Mouse (Mus musculus) adipocyte (in vitro differentiated cells): ENCODE measurements around the gene Agap1.

ENCODE experiments used
- DNase-seq: peaks from one replicate; pipeline ENCODE4 v3.0.0-alpha.2; 2016; ENCODE audit warnings: low spot score

Agap1 gene

GRCm38 (mm10) chr1:89454196-89455123 lies at the start of gene Agap1:
TSS of gene Agap1 (plus strand) at chr1:89454806.
- DNase-seq: peak; percentile 90

GRCm38 (mm10) chr1:89405991-89406390 lies 48.6 kb upstream of the Agap1 start:
- no peak for DNase-seq

- no peak for DNase-seq
These were observed 46.6 kb upstream of the Agap1 start for GRCm38 (mm10) chr1:89407986-89408385.

- DNase-seq: peak; percentile 76
These were observed 41.5 kb upstream of the Agap1 start for GRCm38 (mm10) chr1:89413122-89413521.

GRCm38 (mm10) chr1:89414563-89414962 lies 40.0 kb upstream of the Agap1 start:
- no peak for DNase-seq

- DNase-seq: no peak
These were observed 37.7 kb upstream of the Agap1 start for GRCm38 (mm10) chr1:89416929-89417328.

GRCm38 (mm10) chr1:89420642-89421041 lies 34.0 kb upstream of the Agap1 start:
- DNase-seq: no peak

- peak; percentile 61 for DNase-seq
These were observed 33.2 kb upstream of the Agap1 start for GRCm38 (mm10) chr1:89421401-89421800.

- DNase-seq: peak; percentile 18
These were observed 30.0 kb upstream of the Agap1 start for GRCm38 (mm10) chr1:89424563-89424962.

- no peak for DNase-seq
These were observed 28.5 kb upstream of the Agap1 start for GRCm38 (mm10) chr1:89426137-89426536.

- DNase-seq: no peak
These were observed 25.9 kb upstream of the Agap1 start for GRCm38 (mm10) chr1:89428671-89429070.

GRCm38 (mm10) chr1:89429946-89430640 lies 24.5 kb upstream of the Agap1 start:
- DNase-seq: no peak

GRCm38 (mm10) chr1:89439351-89439750 lies 15.3 kb upstream of the Agap1 start:
- DNase-seq: no peak

GRCm38 (mm10) chr1:89441236-89441897 lies 13.2 kb upstream of the Agap1 start:
- DNase-seq: no peak

GRCm38 (mm10) chr1:89443512-89443911 lies 11.1 kb upstream of the Agap1 start:
- DNase-seq: no peak

GRCm38 (mm10) chr1:89444014-89444413 lies 10.6 kb upstream of the Agap1 start:
- DNase-seq: no peak

- DNase-seq: no peak
These were observed 4.5 kb upstream of the Agap1 start for GRCm38 (mm10) chr1:89450139-89450538.

GRCm38 (mm10) chr1:89452138-89452537 lies 2.5 kb upstream of the Agap1 start:
- DNase-seq: no peak

- DNase-seq: no peak
These were observed 940 bp upstream of the Agap1 start for GRCm38 (mm10) chr1:89453666-89454065.

- peak; percentile 30 for DNase-seq
These were observed 950 bp downstream of the Agap1 start for GRCm38 (mm10) chr1:89455421-89456091.

GRCm38 (mm10) chr1:89456456-89456855 lies 1.9 kb downstream of the Agap1 start:
- DNase-seq: peak; percentile 47
